Mouse (Mus musculus): ENCODE results near the gene Olfr1537. TPM values are rescaled to one million over a fixed set of nuclear protein-coding genes. Genes with fewer than 3 reads are reported as not detected.

The Olfr1537 gene
- polyA plus RNA-seq (2015; fragmentation: Nextera tagmentation; extraction: Ambion mirVana): not detected in 2 replicates

- no peak within 1 kb of the TSS for H3K4me2 ChIP-seq
- 84% methylated on average over 1 of the region's 1 CpGs for WGBS
- H3K4me3 ChIP-seq: no peak within 1 kb of the TSS
- H3K4me1 ChIP-seq: no peaks in the 10 kb centered on the region
- H3K27me3 ChIP-seq: no peaks in the 10 kb centered on the region
- H3K27ac ChIP-seq: no peak within 1 kb of the TSS
- H3K36me3 ChIP-seq (ENCODE audit: poor library complexity, severe bottlenecking): no peaks in the 10 kb centered on the region
- H3K9me3 ChIP-seq (replicated peaks): no peaks in the 10 kb centered on the region
- no peak for ATAC-seq
- no peak within 1 kb of the TSS for H3K9ac ChIP-seq
These were observed at the start of gene Olfr1537 for GRCm38 (mm10) chr9:39249894-39250293. Gene Olfr1537 (minus strand): TSS chr9:39249994.

GRCm38 (mm10) chr9:39287136-39287535 lies 37.3 kb upstream of the Olfr1537 start:
- 79% methylated on average over 2 of the region's 2 CpGs for WGBS
- H3K27ac ChIP-seq: no peak overlapping the region
- H3K27me3 ChIP-seq: no peaks in the 10 kb centered on the region
- no peaks in the 10 kb centered on the region for H3K9me3 ChIP-seq (replicated peaks)
- no peak overlapping the region for H3K4me3 ChIP-seq
- no peak overlapping the region for H3K4me2 ChIP-seq
- no peaks in the 10 kb centered on the region for H3K36me3 ChIP-seq (ENCODE audit: poor library complexity, severe bottlenecking)
- no peak overlapping the region for H3K9ac ChIP-seq
- no peak for ATAC-seq
- H3K4me1 ChIP-seq: no peaks in the 10 kb centered on the region

GRCm38 (mm10) chr9:39276718-39277117 lies 26.9 kb upstream of the Olfr1537 start, which contains the start of gene Olfr945:
Gene Olfr945 (minus strand): TSS chr9:39276818.
- Histone ChIP-seq H3K27me3 (no peaks in the 10 kb centered on the region), H3K4me2 (no peak within 1 kb of the TSS), H3K4me3 (no peak within 1 kb of the TSS), H3K4me1 (no peaks in the 10 kb centered on the region), H3K27ac (no peak within 1 kb of the TSS), H3K9me3 (replicated peaks) (no peaks in the 10 kb centered on the region), H3K36me3 (ENCODE audit: poor library complexity, severe bottlenecking) (no peaks in the 10 kb centered on the region), H3K9ac (no peak within 1 kb of the TSS)
- 88% methylated on average over 3 of the region's 3 CpGs for WGBS
- no peak for ATAC-seq

- no peaks in the 10 kb centered on the region for H3K9me3 ChIP-seq (replicated peaks)
- H3K9ac ChIP-seq: no peak within 1 kb of the TSS
- H3K4me2 ChIP-seq: no peak within 1 kb of the TSS
- H3K4me3 ChIP-seq: no peak within 1 kb of the TSS
- H3K36me3 ChIP-seq (ENCODE audit: poor library complexity, severe bottlenecking): no peaks in the 10 kb centered on the region
- H3K27me3 ChIP-seq: no peaks in the 10 kb centered on the region
- no peak within 1 kb of the TSS for H3K27ac ChIP-seq
- no peaks in the 10 kb centered on the region for H3K4me1 ChIP-seq
- ATAC-seq: no peak
These were observed 48.2 kb downstream of the Olfr1537 start, which contains the start of gene Olfr944 for GRCm38 (mm10) chr9:39201620-39202019. Gene Olfr944 (plus strand): TSS chr9:39201920.

Other genes with a start within 250 kb of the Olfr1537 start
- gene Olfr146, start 226.6 kb downstream of the Olfr1537 start, polyA plus RNA-seq (2015; fragmentation: Nextera tagmentation; extraction: Ambion mirVana): not detected in 2 replicates
- gene Olfr937, start 185.0 kb downstream of the Olfr1537 start, polyA plus RNA-seq (2015; fragmentation: Nextera tagmentation; extraction: Ambion mirVana): not detected in 2 replicates
- not detected in 2 replicates for gene Olfr938, start 171.1 kb downstream of the Olfr1537 start, polyA plus RNA-seq (2015; fragmentation: Nextera tagmentation; extraction: Ambion mirVana)
- gene Olfr27, start 121.9 kb downstream of the Olfr1537 start, polyA plus RNA-seq (2015; fragmentation: Nextera tagmentation; extraction: Ambion mirVana): not detected in 2 replicates
- gene Olfr943, start 83.7 kb downstream of the Olfr1537 start, polyA plus RNA-seq (2015; fragmentation: Nextera tagmentation; extraction: Ambion mirVana): not detected in 2 replicates
- gene Olfr944, start 48.1 kb downstream of the Olfr1537 start, polyA plus RNA-seq (2015; fragmentation: Nextera tagmentation; extraction: Ambion mirVana): not detected in 2 replicates
- gene Olfr945, start 26.8 kb upstream of the Olfr1537 start, polyA plus RNA-seq (2015; fragmentation: Nextera tagmentation; extraction: Ambion mirVana): not detected in 2 replicates
- not detected in 2 replicates for gene Olfr948, start 76.1 kb upstream of the Olfr1537 start, polyA plus RNA-seq (2015; fragmentation: Nextera tagmentation; extraction: Ambion mirVana)
- not detected in 2 replicates for gene Olfr951, start 137.4 kb upstream of the Olfr1537 start, polyA plus RNA-seq (2015; fragmentation: Nextera tagmentation; extraction: Ambion mirVana)
- not detected in 2 replicates for gene Olfr952, start 177.2 kb upstream of the Olfr1537 start, polyA plus RNA-seq (2015; fragmentation: Nextera tagmentation; extraction: Ambion mirVana)
- not detected in 2 replicates for gene Olfr954, start 206.7 kb upstream of the Olfr1537 start, polyA plus RNA-seq (2015; fragmentation: Nextera tagmentation; extraction: Ambion mirVana)
- not detected in 2 replicates for gene Olfr955, start 221.9 kb upstream of the Olfr1537 start, polyA plus RNA-seq (2015; fragmentation: Nextera tagmentation; extraction: Ambion mirVana)
- not detected in 2 replicates for gene Olfr44, start 244.0 kb upstream of the Olfr1537 start, polyA plus RNA-seq (2015; fragmentation: Nextera tagmentation; extraction: Ambion mirVana)